Mouse (Mus musculus) heart, embryonic 13.5 days (tissue): ENCODE data around the gene Gng8. TPM values are rescaled to one million over a fixed set of nuclear protein-coding genes. Genes with fewer than 3 reads are reported as not detected.

Experiments
- ATAC-seq: fragments of 200-750 bp; cut with Nextera tagmentation; 2 replicates; pipeline ENCODE4 v1.8.0; 2017; ENCODE audit warnings: moderate TSS enrichment; ENCODE audit not compliant: insufficient number of reproducible peaks, low FRiP score, low TSS enrichment; ENCODE audit errors: extremely low read depth
- H3K27ac ChIP-seq: fragments of 300-500 bp; sonication (generic); replicated peaks from 2 replicates; pipeline ENCODE4 v1.5.1; 2015; ENCODE audit warnings: moderate library complexity, mild to moderate bottlenecking, inconsistent platforms
- H3K27me3 ChIP-seq: fragments of 300-500 bp; sonication (generic); replicated peaks from 2 replicates; pipeline ENCODE4 v1.6.1; 2015; ENCODE audit warnings: mild to moderate bottlenecking, inconsistent platforms
- H3K36me3 ChIP-seq: fragments of 300-500 bp; sonication (generic); 2 replicates; pipeline ENCODE4 v1.6.1; 2015; ENCODE audit warnings: mild to moderate bottlenecking, inconsistent platforms
- H3K4me1 ChIP-seq: fragments of 300-500 bp; sonication (generic); 2 replicates; pipeline ENCODE4 v1.6.1; 2015; ENCODE audit warnings: inconsistent platforms
- H3K4me2 ChIP-seq: fragments of 300-500 bp; sonication (generic); 2 replicates; pipeline ENCODE4 v1.6.1; 2015; ENCODE audit warnings: inconsistent platforms, mild to moderate bottlenecking, moderate library complexity
- H3K4me3 ChIP-seq: fragments of 300-500 bp; sonication (generic); 2 replicates; pipeline ENCODE4 v1.5.1; 2015; ENCODE audit warnings: moderate library complexity, mild to moderate bottlenecking, inconsistent platforms
- H3K9ac ChIP-seq: fragments of 300-500 bp; sonication (generic); 2 replicates; pipeline ENCODE4 v1.6.1; 2015; ENCODE audit warnings: inconsistent platforms, mild to moderate bottlenecking, moderate library complexity
- H3K9me3 ChIP-seq: fragments of 300-500 bp; sonication (generic); 2 replicates; pipeline ENCODE4 v1.6.1; 2016; ENCODE audit warnings: inconsistent platforms
- WGBS: fragments of 180-500 bp; shearing (Covaris S2); methylation state at CpG from one replicate; pipeline ENCODE4 v1.1.7; 2015; ENCODE audit warnings: mixed read lengths; 5-methylcytosine and 5-hydroxymethylcytosine counted together
- polyA plus RNA-seq: library from polyadenylated mRNA; unstranded; fragments of >200 nt; fragmentation: Nextera tagmentation; extraction: Ambion mirVana; gene quantifications from 2 replicates; pipeline ENCODE4 v1.2.1, GENCODE M21; 2015

The Gng8 gene
- polyA plus RNA-seq, 1 experiment from 2014 or later: 4.5 TPM

- Histone ChIP-seq H3K9ac (no peak overlapping the region), H3K27ac (no peak overlapping the region), H3K36me3 (peaks cover 96% of the 10 kb centered on the region), H3K4me2 (no peak overlapping the region), H3K4me3 (no peak overlapping the region), H3K27me3 (no peaks in the 10 kb centered on the region), H3K4me1 (no peaks in the 10 kb centered on the region), H3K9me3 (no peaks in the 10 kb centered on the region)
- WGBS: 29% methylated on average over 17 of the region's 17 CpGs
- ATAC-seq: no peak
These were observed 33.2 kb upstream of the Gng8 start for GRCm38 (mm10) chr7:16858336-16858735.

- no peaks in the 10 kb centered on the region for H3K4me1 ChIP-seq
- WGBS: 36% methylated on average over 5 of the region's 5 CpGs
- no peaks in the 10 kb centered on the region for H3K9me3 ChIP-seq
- no peak overlapping the region for H3K4me3 ChIP-seq
- H3K27ac ChIP-seq: no peak overlapping the region
- no peaks in the 10 kb centered on the region for H3K27me3 ChIP-seq
- peaks cover 96% of the 10 kb centered on the region for H3K36me3 ChIP-seq
- H3K4me2 ChIP-seq: no peak overlapping the region
- H3K9ac ChIP-seq: no peak overlapping the region
- no peak for ATAC-seq
These were observed 31.5 kb upstream of the Gng8 start for GRCm38 (mm10) chr7:16859902-16860651.

GRCm38 (mm10) chr7:16867488-16867887 is 24.1 kb upstream of the Gng8 start:
- Histone ChIP-seq H3K4me2 (no peak overlapping the region), H3K36me3 (peaks cover 93% of the 10 kb centered on the region), H3K4me1 (no peaks in the 10 kb centered on the region), H3K27ac (no peak overlapping the region), H3K9ac (no peak overlapping the region), H3K27me3 (no peaks in the 10 kb centered on the region), H3K9me3 (no peaks in the 10 kb centered on the region), H3K4me3 (no peak overlapping the region)
- ATAC-seq: no peak
- WGBS: 68% methylated on average over 3 of the region's 3 CpGs

- Histone ChIP-seq H3K9me3 (no peaks in the 10 kb centered on the region), H3K36me3 (peaks cover 74% of the 10 kb centered on the region), H3K9ac (no peak overlapping the region), H3K27me3 (no peaks in the 10 kb centered on the region), H3K4me3 (peak overlapping the region; percentile 21), H3K4me1 (peaks cover 2% of the 10 kb centered on the region; the same call in 1 of the 2 replicates), H3K27ac (no peak overlapping the region), H3K4me2 (peak overlapping the region; percentile 42)
- peak; percentile 62; the same call in 1 of the 2 replicates for ATAC-seq
- WGBS: 40% methylated on average over 16 of the region's 16 CpGs
These were observed 22.1 kb upstream of the Gng8 start for GRCm38 (mm10) chr7:16869497-16869896.

- Histone ChIP-seq H3K9me3 (no peaks in the 10 kb centered on the region), H3K4me2 (no peak overlapping the region), H3K27me3 (no peaks in the 10 kb centered on the region), H3K4me3 (no peak overlapping the region), H3K9ac (no peak overlapping the region), H3K36me3 (peaks cover 55% of the 10 kb centered on the region), H3K4me1 (peaks cover 11% of the 10 kb centered on the region), H3K27ac (no peak overlapping the region)
- ATAC-seq: no peak
- 71% methylated on average over 10 of the region's 10 CpGs for WGBS
These were observed 20.0 kb upstream of the Gng8 start for GRCm38 (mm10) chr7:16871600-16871999.

GRCm38 (mm10) chr7:16872478-16872877 is 19.1 kb upstream of the Gng8 start:
- Histone ChIP-seq H3K4me1 (peaks cover 20% of the 10 kb centered on the region), H3K27ac (no peak overlapping the region), H3K4me3 (no peak overlapping the region), H3K9ac (no peak overlapping the region), H3K9me3 (no peaks in the 10 kb centered on the region), H3K4me2 (no peak overlapping the region), H3K36me3 (peaks cover 47% of the 10 kb centered on the region), H3K27me3 (no peaks in the 10 kb centered on the region)
- WGBS: 86% methylated on average over 9 of the region's 9 CpGs
- ATAC-seq: no peak

- H3K4me3 ChIP-seq: no peak overlapping the region
- no peak for ATAC-seq
- peaks cover 45% of the 10 kb centered on the region for H3K36me3 ChIP-seq
- H3K9ac ChIP-seq: no peak overlapping the region
- WGBS: 93% methylated on average over 4 of the region's 4 CpGs
- no peaks in the 10 kb centered on the region for H3K9me3 ChIP-seq
- H3K4me1 ChIP-seq: peaks cover 28% of the 10 kb centered on the region
- H3K27ac ChIP-seq: no peak overlapping the region
- H3K4me2 ChIP-seq: no peak overlapping the region
- H3K27me3 ChIP-seq: no peaks in the 10 kb centered on the region
These were observed 18.2 kb upstream of the Gng8 start for GRCm38 (mm10) chr7:16873392-16873791.

GRCm38 (mm10) chr7:16874190-16874589 is 17.4 kb upstream of the Gng8 start:
- Histone ChIP-seq H3K36me3 (peaks cover 48% of the 10 kb centered on the region), H3K9me3 (no peaks in the 10 kb centered on the region), H3K27me3 (no peaks in the 10 kb centered on the region), H3K4me2 (peak overlapping the region; percentile 66), H3K27ac (peak overlapping the region; percentile 92), H3K4me1 (peaks cover 36% of the 10 kb centered on the region), H3K9ac (peak overlapping the region; percentile 67), H3K4me3 (peak overlapping the region; percentile 88)
- 4% methylated on average over 17 of the region's 17 CpGs for WGBS
- no peak for ATAC-seq

- Histone ChIP-seq H3K9me3 (no peaks in the 10 kb centered on the region), H3K4me2 (peak overlapping the region; percentile 87), H3K9ac (peak overlapping the region; percentile 67), H3K36me3 (peaks cover 45% of the 10 kb centered on the region), H3K27me3 (no peaks in the 10 kb centered on the region), H3K4me1 (peaks cover 42% of the 10 kb centered on the region), H3K27ac (peak overlapping the region; percentile 92), H3K4me3 (peak overlapping the region; percentile 88)
- peak; percentile 92 for ATAC-seq
- WGBS: 1% methylated on average over 33 of the region's 33 CpGs
These were observed 16.8 kb upstream of the Gng8 start for GRCm38 (mm10) chr7:16874756-16875309.

GRCm38 (mm10) chr7:16875310-16875325 is 16.5 kb upstream of the Gng8 start, which contains the start of gene Dact3:
TSS of gene Dact3 (plus strand) at chr7:16875317.
- Histone ChIP-seq H3K4me2 (peak within 1 kb of the TSS; percentile 87), H3K4me3 (peak within 1 kb of the TSS; percentile 88), H3K9me3 (no peaks in the 10 kb centered on the region), H3K27me3 (no peaks in the 10 kb centered on the region), H3K36me3 (peaks cover 42% of the 10 kb centered on the region), H3K4me1 (peaks cover 45% of the 10 kb centered on the region), H3K9ac (peak within 1 kb of the TSS; percentile 97), H3K27ac (peak within 1 kb of the TSS; percentile 98)
- WGBS: 0% methylated on average over 1 of the region's 1 CpGs
- ATAC-seq: no peak

GRCm38 (mm10) chr7:16875326-16875725 is 16.3 kb upstream of the Gng8 start:
- Histone ChIP-seq H3K4me3 (peak overlapping the region; percentile 88), H3K27me3 (no peaks in the 10 kb centered on the region), H3K4me2 (peak overlapping the region; percentile 87), H3K36me3 (peaks cover 40% of the 10 kb centered on the region), H3K4me1 (peaks cover 47% of the 10 kb centered on the region), H3K27ac (peak overlapping the region; percentile 98), H3K9me3 (no peaks in the 10 kb centered on the region), H3K9ac (peak overlapping the region; percentile 97)
- WGBS: under 1% methylated on average over 30 of the region's 42 CpGs
- no peak; the same call in 1 of the 2 replicates for ATAC-seq

GRCm38 (mm10) chr7:16876006-16876405 is 15.6 kb upstream of the Gng8 start:
- peak overlapping the region; percentile 88 for H3K4me3 ChIP-seq
- peaks cover 38% of the 10 kb centered on the region for H3K36me3 ChIP-seq
- peak overlapping the region; percentile 97 for H3K9ac ChIP-seq
- H3K4me2 ChIP-seq: peak overlapping the region; percentile 87
- H3K27ac ChIP-seq: peak overlapping the region; percentile 98
- ATAC-seq: no peak
- H3K27me3 ChIP-seq: no peaks in the 10 kb centered on the region
- peaks cover 54% of the 10 kb centered on the region for H3K4me1 ChIP-seq
- H3K9me3 ChIP-seq: no peaks in the 10 kb centered on the region
- 5% methylated on average over 11 of the region's 11 CpGs for WGBS
